9 mouse cellular contexts compared by ENCODE assay signal in genomic region chr6:126739326-126740210, GRCm38 (mm10). TPM values are rescaled to one million over a fixed set of nuclear protein-coding genes. Genes with fewer than 3 reads are reported as not detected.
DNase-seq lines count a peak whose midpoint lies in the region; ATAC-seq and TF ChIP-seq lines count a peak whose summit lies in the region.
"Had no signal": no experiment of that assay in that cellular context is flagged by ENCODE, and none has a peak within 500 bp of the region (broad histone marks: within the 10 kb centered on the region; RNA-seq: fewer than 3 reads in every experiment).

No protein-coding gene starts in this region.

- DNase-seq in kidney, adult 2 months = no peak
- DNase-seq in kidney, adult 8-10 months = no peak
- peak; percentile 12 to 20 for DNase-seq in cerebellum, postnatal 36 days
- DNase-seq in forebrain, postnatal 0 days = peak; percentile 62
- DNase-seq in kidney, postnatal 36 days = peak; percentile 5 to 35
- peak; percentile 15 to 42 for DNase-seq in lung, postnatal 4 days

- no peaks in the 10 kb centered on the region for H3K27me3 ChIP-seq in kidney, adult 2 months (replicated peaks; ENCODE audit: control insufficient read depth, insufficient read depth, low read length)
- no peaks in the 10 kb centered on the region for H3K27me3 ChIP-seq in forebrain, postnatal 0 days (ENCODE audit: insufficient read depth, low read length)
- H3K27me3 ChIP-seq in stomach, embryonic 16.5 days (ENCODE audit: control insufficient read depth, insufficient read depth, low read length) = peaks cover 21% of the 10 kb centered on the region

- H3K9me3 ChIP-seq in forebrain, postnatal 0 days (ENCODE audit: low read length) = no peaks in the 10 kb centered on the region
- no peaks in the 10 kb centered on the region for H3K9me3 ChIP-seq in stomach, embryonic 16.5 days (replicated peaks; ENCODE audit: control insufficient read depth, low read length)

- H3K4me3 ChIP-seq in kidney, adult 2 months (ENCODE audit: insufficient read depth, low read depth, low read length) = peak overlapping the region; percentile 41
- peak overlapping the region; percentile 63 for H3K4me3 ChIP-seq in forebrain, postnatal 0 days (ENCODE audit: low read depth, low read length)
- H3K4me3 ChIP-seq in stomach, embryonic 16.5 days (replicated peaks; ENCODE audit: low read length) = peak overlapping the region; percentile 55
- H3K4me3 ChIP-seq: myocyte had no signal

- no peaks in the 10 kb centered on the region for H3K36me3 ChIP-seq in kidney, adult 2 months (ENCODE audit: control insufficient read depth, insufficient read depth, low read length)
- no peaks in the 10 kb centered on the region; the same call in 1 of the 2 replicates for H3K36me3 ChIP-seq in forebrain, postnatal 0 days (ENCODE audit: insufficient read depth)
- no peaks in the 10 kb centered on the region for H3K36me3 ChIP-seq in stomach, embryonic 16.5 days (ENCODE audit: control insufficient read depth, insufficient read depth, low read length)

- 1% methylated on average over 67 of the region's 67 CpGs for WGBS in kidney, adult 2 months
- 2% methylated on average over 67 of the region's 67 CpGs for WGBS in forebrain, postnatal 0 days
- 1% methylated on average over 67 of the region's 67 CpGs for WGBS in stomach, embryonic 16.5 days

- no peaks in the 10 kb centered on the region for H3K4me1 ChIP-seq in kidney, adult 2 months (ENCODE audit: control insufficient read depth, insufficient read depth, low read length)
- peaks cover 21% of the 10 kb centered on the region for H3K4me1 ChIP-seq in forebrain, postnatal 0 days (ENCODE audit: insufficient read depth)
- H3K4me1 ChIP-seq in stomach, embryonic 16.5 days (ENCODE audit: control insufficient read depth, insufficient read depth, low read length) = peaks cover 5% of the 10 kb centered on the region; the same call in 1 of the 2 replicates

- no peak overlapping the region for H3K27ac ChIP-seq in kidney, adult 2 months (ENCODE audit: insufficient read depth, low read depth, low read length)
- peak overlapping the region; percentile 77 for H3K27ac ChIP-seq in forebrain, postnatal 0 days (ENCODE audit: low read depth, low read length)
- no peak overlapping the region for H3K27ac ChIP-seq in stomach, embryonic 16.5 days (ENCODE audit: low read length)

- no peak for TF ChIP-seq POLR2A in kidney, adult 2 months (IDR thresholded peaks at IDR 0.05; ENCODE audit: low read depth, low read length)

- no peak for TF ChIP-seq CTCF in kidney, adult 2 months (conservative IDR thresholded peaks at IDR 0.05; ENCODE audit: insufficient read depth, insufficient read length, low read depth, low read length)
- peak; percentile 45 for TF ChIP-seq CTCF in forebrain, postnatal 0 days (IDR thresholded peaks at IDR 0.05; ENCODE audit: low read depth)

- H3K4me2 ChIP-seq in forebrain, postnatal 0 days (ENCODE audit: low read depth) = peak overlapping the region; percentile 85
- H3K4me2 ChIP-seq in stomach, embryonic 16.5 days (ENCODE audit: low read depth, low read length) = peak overlapping the region; percentile 86

- ATAC-seq in forebrain, postnatal 0 days = peak; percentile 19
- peak; percentile 56; the same call in 1 of the 2 replicates for ATAC-seq in stomach, embryonic 16.5 days (ENCODE audit: insufficient read depth, low FRiP score)
- no peak for ATAC-seq in inflammation-experienced regulatory T-cells, adult 6 months

- peak overlapping the region; percentile 66 for H3K9ac ChIP-seq in forebrain, postnatal 0 days
- H3K9ac ChIP-seq in stomach, embryonic 16.5 days (ENCODE audit: low read length) = peak overlapping the region; percentile 68

RNA-seq across cellular contexts. Expression of gene Kcna6, which starts 0.9 kb away (rescaled TPM):
- 0.46 and 0.59 TPM in 2 replicates for polyA plus RNA-seq in kidney, adult 2 months (2012; rRNA removed)
- 49.2 and 49.6 TPM in 2 replicates for total RNA-seq in forebrain, postnatal 0 days (2014; rRNA removed)
- polyA plus RNA-seq in forebrain, postnatal 0 days (2015; fragmentation: Nextera tagmentation; extraction: Ambion mirVana) = 14.4 and 19.9 TPM in 2 replicates
- polyA plus RNA-seq in stomach, embryonic 16.5 days (2015; fragmentation: Nextera tagmentation; extraction: Ambion mirVana) = 3.3 and 3.5 TPM in 2 replicates
- not detected for polyA plus RNA-seq in inflammation-experienced regulatory T-cells, adult 6 months (2017; shearing (Covaris generic))
- polyA plus RNA-seq: myocyte had no signal

Comparison
In these comparisons a context has a peak if more than half of its experiments do, and no peak if none do; other contexts are left out.
1. DNase-seq: peak in cerebellum, postnatal 36 days (2 of 2), forebrain, postnatal 0 days (single experiment), kidney, postnatal 36 days (2 of 2) and lung, postnatal 4 days (2 of 2); none in kidney, adult 2 months (single experiment) and kidney, adult 8-10 months (0 of 2).
2. Peak in every context shown above with its lines, with median percentiles within 50 percentile points of each other: H3K4me3 ChIP-seq.